Mouse (Mus musculus): ENCODE measurements at regions not wholly inside any gene's neighbourhood (a gene's known extent, or its start where the extent isn't known, plus 50 kb on each side); places are given as distances from the start of the nearest gene placed in this dataset.

- DNase-seq = no peak
Observed at GRCm38 (mm10) chr11:84637268-84637667, 111.9 kb upstream of the Lhx1 start.

GRCm38 (mm10) chr11:84634990-84635389, 109.7 kb upstream of the Lhx1 start:
- no peak for DNase-seq

GRCm38 (mm10) chr11:84633300-84633699, 108.0 kb upstream of the Lhx1 start:
- no peak for DNase-seq

- peak; percentile 11 for DNase-seq
Observed at GRCm38 (mm10) chr11:84628111-84628510, 102.8 kb upstream of the Lhx1 start.

GRCm38 (mm10) chr11:84627685-84628084, 102.3 kb upstream of the Lhx1 start:
- no peak for DNase-seq

- no peak for DNase-seq
Observed at GRCm38 (mm10) chr11:84627259-84627658, 101.9 kb upstream of the Lhx1 start.

- DNase-seq = no peak
Observed at GRCm38 (mm10) chr11:84624100-84624499, 98.8 kb upstream of the Lhx1 start.

GRCm38 (mm10) chr11:84619713-84620112, 94.4 kb upstream of the Lhx1 start:
- no peak for DNase-seq

- DNase-seq = no peak
Observed at GRCm38 (mm10) chr11:84618576-84618975, 93.2 kb upstream of the Lhx1 start.

GRCm38 (mm10) chr11:84612982-84613720, 87.8 kb upstream of the Lhx1 start:
- no peak for DNase-seq

GRCm38 (mm10) chr11:84611625-84611879, 86.2 kb upstream of the Lhx1 start:
- no peak for DNase-seq

- DNase-seq = no peak
Observed at GRCm38 (mm10) chr11:84610774-84611624, 85.7 kb upstream of the Lhx1 start.

GRCm38 (mm10) chr11:84604781-84605180, 79.4 kb upstream of the Lhx1 start:
- DNase-seq = no peak

- no peak for DNase-seq
Observed at GRCm38 (mm10) chr11:84599267-84599841, 74.0 kb upstream of the Lhx1 start.

- DNase-seq = no peak
Observed at GRCm38 (mm10) chr11:84597572-84598295, 72.4 kb upstream of the Lhx1 start.

- DNase-seq = no peak
Observed at GRCm38 (mm10) chr11:84592715-84593339, 67.5 kb upstream of the Lhx1 start.

GRCm38 (mm10) chr11:84587107-84587506, 61.8 kb upstream of the Lhx1 start:
- DNase-seq = no peak

- DNase-seq = no peak
Observed at GRCm38 (mm10) chr11:84585626-84586025, 60.3 kb upstream of the Lhx1 start.

- no peak for DNase-seq
Observed at GRCm38 (mm10) chr11:84578805-84579541, 53.6 kb upstream of the Lhx1 start.
